Mouse (Mus musculus) liver (tissue): ENCODE data around the gene Dap.

Experiments used
- DNase-seq: peaks from one replicate; pipeline ENCODE4 v3.0.0-alpha.2; 2020; ENCODE audit warnings: mixed read lengths

The Dap gene

GRCm38 (mm10) chr15:31237898-31238297 is 13.8 kb downstream of the Dap start:
- DNase-seq, result no peak

- no peak for DNase-seq
These were observed 14.5 kb downstream of the Dap start for GRCm38 (mm10) chr15:31238611-31239010.

DNA sequence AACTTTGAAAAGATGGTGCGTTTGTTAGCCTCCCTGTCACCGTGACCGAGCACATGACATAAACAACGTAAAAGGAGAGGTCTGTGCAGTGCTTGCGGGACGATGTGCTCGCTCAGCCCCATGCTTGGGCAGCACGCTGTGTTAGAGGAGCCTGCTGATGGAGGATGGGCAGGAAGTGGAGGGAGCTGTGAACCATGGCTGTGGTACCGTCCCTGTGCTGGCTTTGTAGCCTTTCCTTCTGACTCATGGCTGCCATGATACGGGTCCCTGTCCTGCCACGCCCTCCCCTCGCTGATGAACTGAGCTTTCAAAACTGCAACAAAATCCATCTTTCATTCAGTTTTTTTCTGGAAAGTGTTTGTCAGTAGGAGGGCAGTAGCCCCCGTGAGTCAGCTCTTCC is 15.6 kb downstream of the Dap start:
- DNase-seq, result no peak

- DNase-seq, result no peak
These were observed 16.1 kb downstream of the Dap start for GRCm38 (mm10) chr15:31240181-31240580.

- no peak for DNase-seq
These were observed 19.1 kb downstream of the Dap start for GRCm38 (mm10) chr15:31243260-31243659.

GRCm38 (mm10) chr15:31244696-31245445 is 20.8 kb downstream of the Dap start:
- no peak for DNase-seq

DNA sequence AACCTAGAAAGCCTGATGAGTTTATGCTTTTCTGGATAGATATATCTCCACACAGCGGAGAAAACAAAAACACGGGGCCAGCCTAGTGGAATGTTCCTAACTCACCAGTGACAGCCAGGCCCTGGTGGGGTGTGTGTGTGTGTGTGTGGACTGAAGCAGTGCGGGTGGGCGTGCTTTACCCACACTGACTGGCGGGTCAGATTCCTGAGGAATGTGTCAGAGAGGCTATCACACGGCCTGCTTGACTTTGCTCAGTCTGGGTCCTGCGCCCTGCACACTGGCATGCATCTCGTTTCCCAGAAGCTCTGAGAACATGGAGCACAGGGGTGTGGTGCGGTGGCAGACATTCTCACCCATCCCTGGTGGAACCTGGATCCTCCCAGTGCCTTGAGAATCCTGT is 21.8 kb downstream of the Dap start:
- no peak for DNase-seq

DNA sequence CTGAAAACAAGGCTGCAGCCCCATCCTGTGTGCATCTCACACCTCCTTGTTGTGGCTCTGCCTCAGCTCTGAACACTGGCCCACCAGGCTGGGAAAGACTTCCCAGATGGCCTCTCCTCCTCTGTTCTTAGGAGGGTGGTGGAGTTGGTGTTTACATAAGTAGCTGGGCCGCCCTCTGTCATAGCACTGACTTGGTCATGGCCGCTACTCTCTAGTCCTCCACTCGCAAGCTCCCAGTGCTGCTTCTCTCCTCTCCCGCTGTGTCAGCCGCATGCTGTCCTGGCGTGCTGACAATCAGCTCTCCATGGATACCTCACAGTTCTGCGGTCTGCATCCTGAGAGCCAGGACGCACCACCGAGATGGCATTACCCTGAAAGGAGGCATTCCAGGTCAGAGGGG is 22.9 kb downstream of the Dap start:
- no peak for DNase-seq

- DNase-seq, result no peak
These were observed 24.8 kb downstream of the Dap start for GRCm38 (mm10) chr15:31248882-31249281.

- DNase-seq, result no peak
These were observed 25.9 kb downstream of the Dap start for GRCm38 (mm10) chr15:31250027-31250426.

DNA sequence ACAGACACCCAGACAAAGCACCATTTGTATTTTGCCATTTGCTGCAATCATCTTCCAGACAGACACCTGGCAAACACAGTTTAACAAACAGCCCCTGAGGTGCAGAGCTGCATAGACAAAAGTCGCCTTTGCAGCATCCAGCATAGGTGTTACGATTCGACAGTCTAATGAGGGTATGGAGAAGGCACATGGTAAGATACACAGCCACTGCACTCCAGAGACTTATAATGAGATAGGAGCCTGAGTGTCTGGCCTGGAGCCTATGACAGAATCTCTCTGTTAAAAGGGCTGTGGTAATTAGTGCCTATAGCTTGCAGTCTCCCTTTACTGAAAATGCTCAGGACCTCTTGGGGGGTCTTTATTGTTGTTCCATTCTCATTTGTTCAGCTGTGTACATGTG is 26.6 kb downstream of the Dap start:
- no peak for DNase-seq

- DNase-seq, result no peak
These were observed 27.1 kb downstream of the Dap start for GRCm38 (mm10) chr15:31251189-31251588.

DNA sequence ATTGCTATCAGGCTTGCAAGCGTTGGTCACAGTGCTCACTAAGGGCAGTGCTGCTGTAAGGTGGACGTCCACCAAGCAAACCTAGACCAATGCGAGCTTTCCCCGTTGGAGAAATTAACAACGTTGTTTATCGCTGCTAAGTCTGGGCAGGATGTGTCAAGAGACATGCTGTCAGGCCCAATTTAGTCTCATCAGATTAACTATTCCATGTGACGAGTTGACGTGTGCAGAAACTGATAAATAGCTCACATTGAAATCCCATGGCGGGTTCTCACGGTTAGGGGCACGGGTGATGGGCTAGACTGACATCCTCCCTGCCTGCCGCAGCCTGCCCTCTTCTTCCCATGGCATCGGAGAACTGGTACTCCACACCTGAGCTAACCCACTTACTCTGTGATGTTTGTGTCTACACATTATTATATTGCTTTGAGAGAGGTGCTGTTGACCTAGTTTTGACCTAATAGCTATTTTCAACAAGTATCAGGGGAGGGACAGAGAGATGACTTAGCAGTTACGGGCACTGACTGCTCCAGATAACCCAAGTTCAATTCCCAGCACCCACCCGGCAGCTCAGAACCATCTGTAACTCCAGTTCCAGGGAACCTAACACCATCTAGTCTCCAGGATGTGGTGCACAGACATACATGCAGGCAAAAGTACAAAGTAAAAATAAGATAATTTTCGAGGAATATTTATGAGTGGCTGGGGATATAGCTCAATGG is 28.6 kb downstream of the Dap start:
- no peak for DNase-seq

GRCm38 (mm10) chr15:31253380-31253779 is 29.3 kb downstream of the Dap start:
- DNase-seq, result no peak

- no peak for DNase-seq
These were observed 29.8 kb downstream of the Dap start for GRCm38 (mm10) chr15:31253963-31254362.

DNA sequence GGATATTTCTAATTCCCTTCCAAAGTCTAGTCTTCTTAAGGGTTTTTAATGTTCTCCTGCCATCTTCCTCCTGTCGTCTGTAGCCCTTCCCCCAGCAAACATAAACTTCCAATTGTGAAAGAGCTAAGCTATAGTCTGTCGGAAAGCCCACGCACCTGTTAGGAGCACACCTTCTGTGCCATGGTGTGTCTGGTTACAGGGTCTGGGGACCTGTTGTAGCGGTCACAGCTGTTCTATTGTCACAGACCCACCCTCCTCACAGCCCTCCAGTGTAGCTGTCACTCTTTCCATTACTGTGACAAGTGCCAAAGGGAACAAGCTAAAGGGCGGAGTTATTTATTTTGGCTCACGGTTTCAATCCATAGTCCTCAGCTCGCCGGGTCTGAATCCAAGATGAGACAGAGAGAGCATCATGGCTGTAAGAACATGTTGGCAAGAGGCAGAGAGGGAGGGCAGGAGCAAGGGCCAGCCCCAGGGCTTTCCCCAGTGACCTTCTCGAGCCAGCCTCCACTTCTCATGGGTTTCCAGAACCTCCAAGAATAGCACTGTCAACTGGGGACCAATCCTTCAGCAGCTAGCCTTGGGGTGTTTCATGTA is 30.9 kb downstream of the Dap start:
- no peak for DNase-seq

GRCm38 (mm10) chr15:31255762-31256161 is 31.6 kb downstream of the Dap start:
- no peak for DNase-seq

DNA sequence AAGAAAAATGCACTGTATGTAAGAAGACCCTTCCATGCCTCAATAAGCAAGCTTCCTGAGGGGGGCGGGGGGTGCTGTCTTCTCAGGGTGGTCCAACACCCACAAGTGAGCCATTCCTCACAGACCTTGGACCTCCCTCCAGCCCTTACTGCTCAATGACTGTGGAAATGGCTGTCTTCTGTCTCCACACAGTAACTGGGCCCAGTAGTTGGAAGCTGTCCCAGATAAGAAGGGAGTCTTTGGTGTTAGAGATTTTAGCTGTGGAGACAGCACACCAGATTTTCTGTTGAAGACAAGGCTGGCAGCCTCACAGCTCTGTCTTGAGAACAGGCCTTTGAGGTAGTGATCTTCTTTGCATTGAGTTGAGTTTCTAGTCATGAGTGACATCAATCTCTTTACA is 33.2 kb downstream of the Dap start:
- DNase-seq, result no peak

DNA sequence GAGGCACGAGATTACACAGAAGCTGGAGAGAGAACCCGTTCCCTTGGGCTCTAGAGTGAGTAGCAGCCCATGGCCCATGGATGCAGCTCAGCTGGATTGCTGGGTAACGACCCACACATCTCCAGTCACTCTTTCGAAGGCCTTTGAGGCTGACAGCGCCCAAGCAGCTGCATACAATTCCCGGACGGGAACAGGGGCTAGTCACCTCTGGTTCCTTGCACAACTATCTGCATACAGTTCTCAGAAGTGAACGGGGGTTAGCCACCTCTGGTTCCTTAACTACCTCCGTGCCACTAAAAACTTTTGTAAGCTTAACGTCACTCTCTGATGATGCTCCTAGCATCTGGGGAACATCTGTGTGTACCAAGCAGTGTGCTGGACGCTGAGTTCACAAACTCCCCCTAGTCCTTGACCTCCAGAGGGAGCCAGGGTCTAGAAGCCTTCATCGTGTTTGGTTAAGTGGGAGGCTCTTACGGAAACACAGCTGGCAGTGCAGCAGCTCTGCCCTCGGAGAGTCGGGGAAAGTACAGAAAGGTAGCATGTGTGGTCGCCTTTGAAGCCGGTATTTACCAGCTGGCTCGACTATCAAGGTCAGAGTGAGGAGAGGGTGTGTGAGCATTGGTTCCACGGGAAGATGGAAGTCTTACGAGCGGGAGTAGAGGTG is 34.0 kb downstream of the Dap start:
- DNase-seq, result no peak

GRCm38 (mm10) chr15:31258693-31259439 is 34.8 kb downstream of the Dap start:
- DNase-seq, result no peak

DNA sequence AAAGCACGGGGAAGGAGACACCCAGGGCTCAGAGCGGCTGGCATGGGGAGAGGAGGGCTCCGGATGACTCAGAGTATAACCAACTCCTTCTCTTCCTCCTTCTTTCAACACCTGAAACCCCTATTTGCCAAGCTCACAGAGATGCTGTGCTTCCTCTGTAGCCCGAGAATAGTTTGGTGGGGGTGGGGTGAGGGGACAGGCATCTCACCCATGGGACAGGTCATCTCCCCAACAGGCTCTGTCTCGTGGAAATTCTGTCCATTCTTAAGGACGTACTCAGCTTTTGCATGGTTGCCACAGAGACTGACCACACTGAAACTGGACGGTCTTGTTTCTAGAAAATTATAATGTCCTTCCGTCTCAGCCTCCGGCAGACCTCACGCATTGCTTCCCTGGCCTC is 37.0 kb downstream of the Dap start:
- no peak for DNase-seq

- DNase-seq, result no peak
These were observed 38.2 kb downstream of the Dap start for GRCm38 (mm10) chr15:31262361-31262760.

DNA sequence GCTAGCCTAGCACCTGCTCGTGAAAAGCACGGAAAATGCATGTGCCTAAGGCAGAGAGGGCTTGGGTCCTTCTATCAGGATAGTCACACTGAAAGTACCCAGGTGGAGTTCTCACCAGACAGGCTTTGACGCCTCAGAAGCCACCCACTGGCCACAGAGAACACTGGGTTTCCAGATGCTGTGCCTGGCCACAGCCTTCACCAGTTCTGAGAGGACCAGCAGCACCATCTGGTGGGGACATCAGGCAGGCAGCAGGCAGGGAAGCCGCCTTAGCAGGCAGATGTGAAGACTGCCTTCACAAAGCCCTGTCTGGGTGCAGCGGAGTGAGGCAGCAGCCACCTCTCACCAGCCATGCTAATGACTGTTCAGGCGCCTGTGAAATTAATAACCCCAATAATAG is 40.7 kb downstream of the Dap start:
- DNase-seq, result peak; percentile 65
